Mouse (Mus musculus) spleen, adult 2 months (tissue): ENCODE measurements around the gene Ptprn2.

Experiments
- CTCF ChIP-seq: fragments of 200-500 bp; IDR thresholded peaks from 2 replicates; pipeline ENCODE4 v1.5.1; 2011; ENCODE audit warnings: mild to moderate bottlenecking, inconsistent platforms; ENCODE audit not compliant: insufficient read depth, insufficient read length, insufficient replicate concordance; ENCODE audit errors: extremely low read depth
- POLR2A ChIP-seq: fragments of 200-500 bp; IDR thresholded peaks from 2 replicates; pipeline ENCODE4 v1.6.1; 2011; ENCODE audit warnings: low read depth, low read length, inconsistent platforms

GRCm38 (mm10) chr12:116601395-116601794 is 115.9 kb downstream of the Ptprn2 start:
- no peak for TF ChIP-seq CTCF
- TF ChIP-seq POLR2A: no peak
